Mouse (Mus musculus) gastrocnemius, adult 18-20 months (tissue): ENCODE measurements around the gene Sall4. TPM values are rescaled to one million over a fixed set of nuclear protein-coding genes. Genes with fewer than 3 reads are reported as not detected.

Source experiments
- DNase-seq: peaks from one replicate; pipeline ENCODE4 v3.0.0; 2021; ENCODE audit warnings: low spot score
- long read RNA-seq, 2 experiments: library from polyadenylated mRNA; stranded (forward); transcript quantifications; one replicate each; pipeline ENCODE4 v2.0.0; 2021
- total RNA-seq, 2 experiments: library from RNA; stranded (reverse); gene quantifications; 2 replicates each; pipeline ENCODE4 v1.2.3; 2021

Gene Sall4
- 1 to 10 TPM; 2.4 to 3.0 TPM for total RNA-seq
- long read RNA-seq, experiment 1, partial matches to known transcripts, result 3 of 5 reads
- long read RNA-seq, experiment 1, other reads (novel, unspliced or antisense), result 2 of 5 reads
- long read RNA-seq, experiment 2, partial matches to known transcripts, result 1 of 1 reads
- long read RNA-seq, experiment 2, other reads (novel, unspliced or antisense), result 0 of 1 reads

GRCm38 (mm10) chr2:168767582-168767981 is at the start of gene Sall4:
Gene Sall4, minus strand, starts transcription at chr2:168767943.
- DNase-seq, result no peak

- DNase-seq, result no peak
Measured at GRCm38 (mm10) chr2:168813243-168813642, 45.5 kb upstream of the Sall4 start.

- DNase-seq, result no peak
Measured at GRCm38 (mm10) chr2:168809895-168810294, 42.2 kb upstream of the Sall4 start.

GRCm38 (mm10) chr2:168807681-168808080 is 39.9 kb upstream of the Sall4 start:
- DNase-seq, result no peak

GRCm38 (mm10) chr2:168803849-168804248 is 36.1 kb upstream of the Sall4 start:
- no peak for DNase-seq

- no peak for DNase-seq
Measured at GRCm38 (mm10) chr2:168799326-168799725, 31.6 kb upstream of the Sall4 start.

GRCm38 (mm10) chr2:168798921-168799320 is 31.2 kb upstream of the Sall4 start:
- DNase-seq, result no peak

- no peak for DNase-seq
Measured at GRCm38 (mm10) chr2:168791115-168791802, 23.5 kb upstream of the Sall4 start.

- no peak for DNase-seq
Measured at GRCm38 (mm10) chr2:168786174-168786573, 18.4 kb upstream of the Sall4 start.

- DNase-seq, result peak; percentile 31
Measured at GRCm38 (mm10) chr2:168780596-168780995, 12.9 kb upstream of the Sall4 start.

- no peak for DNase-seq
Measured at GRCm38 (mm10) chr2:168780024-168780423, 12.3 kb upstream of the Sall4 start.

GRCm38 (mm10) chr2:168777481-168777880 is 9.7 kb upstream of the Sall4 start:
- DNase-seq, result no peak

GRCm38 (mm10) chr2:168776238-168776637 is 8.5 kb upstream of the Sall4 start:
- DNase-seq, result no peak

- DNase-seq, result no peak
Measured at GRCm38 (mm10) chr2:168769259-168769658, 1.5 kb upstream of the Sall4 start.

- peak; percentile 24 for DNase-seq
Measured at GRCm38 (mm10) chr2:168766538-168767361, 993 bp downstream of the Sall4 start.

GRCm38 (mm10) chr2:168765696-168766537 is 1.8 kb downstream of the Sall4 start:
- DNase-seq, result peak; percentile 37

GRCm38 (mm10) chr2:168765065-168765681 is 2.6 kb downstream of the Sall4 start:
- DNase-seq, result peak; percentile 60

GRCm38 (mm10) chr2:168764460-168764867 is 3.3 kb downstream of the Sall4 start:
- DNase-seq, result no peak

- DNase-seq, result no peak
Measured at GRCm38 (mm10) chr2:168763785-168764184, 4.0 kb downstream of the Sall4 start.

GRCm38 (mm10) chr2:168762411-168762815 is 5.3 kb downstream of the Sall4 start:
- DNase-seq, result no peak

GRCm38 (mm10) chr2:168761954-168762353 is 5.8 kb downstream of the Sall4 start:
- no peak for DNase-seq
